Mouse (Mus musculus) hindbrain, postnatal 0 days (tissue): Measurements from ENCODE around the gene Rbms1. TPM values are rescaled to one million over a fixed set of nuclear protein-coding genes. Genes with fewer than 3 reads are reported as not detected.

Experiments used
- ATAC-seq: fragments of 200-750 bp; cut with Nextera tagmentation; 2 replicates; pipeline ENCODE4 v1.8.0; 2017; ENCODE audit warnings: mild to moderate bottlenecking, moderate TSS enrichment, moderate library complexity
- DNase-seq: peaks from one replicate; pipeline ENCODE4 v3.0.0-alpha.2; 2015; ENCODE audit warnings: low spot score
- H3K27ac ChIP-seq: fragments of 300-500 bp; sonication (generic); 2 replicates; pipeline ENCODE4 v1.5.1; 2014; ENCODE audit warnings: mild to moderate bottlenecking
- H3K27me3 ChIP-seq: fragments of 300-500 bp; sonication (generic); 2 replicates; pipeline ENCODE4 v1.6.1; 2014; ENCODE audit warnings: low read length, mixed read lengths; ENCODE audit not compliant: insufficient read depth
- H3K36me3 ChIP-seq: fragments of 300-500 bp; sonication (generic); 2 replicates; pipeline ENCODE4 v1.6.1; 2014; ENCODE audit warnings: low read length, mixed read lengths; ENCODE audit not compliant: insufficient read depth
- H3K4me1 ChIP-seq: fragments of 300-500 bp; sonication (generic); 2 replicates; pipeline ENCODE4 v1.6.1; 2014; ENCODE audit warnings: antibody characterized with exemption, low read length, mixed read lengths; ENCODE audit not compliant: insufficient read depth
- H3K4me2 ChIP-seq: fragments of 300-500 bp; sonication (generic); 2 replicates; pipeline ENCODE4 v1.6.1; 2014; ENCODE audit warnings: low read depth, mild to moderate bottlenecking, low read length, moderate library complexity, mixed read lengths
- H3K4me3 ChIP-seq: fragments of 300-500 bp; sonication (generic); 2 replicates; pipeline ENCODE4 v1.5.1; 2014; ENCODE audit warnings: low read length
- H3K9ac ChIP-seq: fragments of 300-500 bp; sonication (generic); replicated peaks from 2 replicates; pipeline ENCODE4 v1.6.1; 2014; ENCODE audit warnings: mild to moderate bottlenecking, low read length, moderate library complexity, mixed read lengths
- H3K9me3 ChIP-seq: fragments of 300-500 bp; sonication (generic); 2 replicates; pipeline ENCODE4 v1.6.1; 2016; ENCODE audit warnings: low read length, mixed read lengths
- CTCF ChIP-seq: IDR thresholded peaks from 2 replicates; pipeline ENCODE4 v1.5.1; 2016; ENCODE audit warnings: antibody characterized with exemption, control low read depth, low read depth
- WGBS: fragments of 180-500 bp; shearing (Covaris S2); extraction: QIAGEN DNeasy Blood & Tissue Kit; methylation state at CpG from one replicate; pipeline ENCODE4 v1.1.7; 2014; 5-methylcytosine and 5-hydroxymethylcytosine counted together
- polyA plus RNA-seq: library from polyadenylated mRNA; unstranded; fragments of >200 nt; fragmentation: Nextera tagmentation; extraction: Ambion mirVana; gene quantifications from 2 replicates; pipeline ENCODE4 v1.2.1, GENCODE M21; 2015
- total RNA-seq: library from RNA; depleted of rRNA; stranded (reverse); fragments of >200 nt; gene quantifications from 2 replicates; pipeline ENCODE4 v1.2.3, GENCODE M21; 2014

Gene Rbms1
- total and polyA plus RNA-seq, 2 experiments from 2014 or later: 66.2 to 69.7 TPM

DNA sequence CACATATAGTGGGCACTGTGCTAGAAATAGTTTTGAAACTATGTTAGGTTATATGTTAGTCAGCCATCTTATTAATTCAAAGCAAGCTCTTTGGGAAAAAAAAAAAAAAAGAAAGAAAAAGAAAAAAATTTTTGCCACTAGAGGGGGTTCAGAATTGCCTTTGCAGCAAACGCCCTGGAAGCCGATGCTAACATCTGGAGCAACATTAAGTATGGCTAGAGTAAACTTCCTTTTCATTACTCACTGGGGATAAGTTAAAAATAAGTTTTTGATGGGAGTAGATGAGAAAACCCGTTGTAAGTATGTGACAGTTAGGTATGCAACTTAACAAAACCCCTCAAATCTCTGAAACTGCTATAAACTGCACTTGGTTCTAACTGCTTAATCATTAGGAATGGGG lies 57.7 kb downstream of the Rbms1 start:
- H3K9ac ChIP-seq: no peak overlapping the region
- TF ChIP-seq CTCF: peak; percentile 60
- H3K4me2 ChIP-seq: no peak overlapping the region
- no peaks in the 10 kb centered on the region for H3K27me3 ChIP-seq
- 22% methylated on average over 3 of the region's 3 CpGs for WGBS
- H3K4me1 ChIP-seq: no peaks in the 10 kb centered on the region
- no peak overlapping the region for H3K27ac ChIP-seq
- ATAC-seq (no peak), DNase-seq (peak; percentile 70)
- H3K4me3 ChIP-seq: no peak overlapping the region
- H3K9me3 ChIP-seq: no peaks in the 10 kb centered on the region
- no peaks in the 10 kb centered on the region for H3K36me3 ChIP-seq

DNA sequence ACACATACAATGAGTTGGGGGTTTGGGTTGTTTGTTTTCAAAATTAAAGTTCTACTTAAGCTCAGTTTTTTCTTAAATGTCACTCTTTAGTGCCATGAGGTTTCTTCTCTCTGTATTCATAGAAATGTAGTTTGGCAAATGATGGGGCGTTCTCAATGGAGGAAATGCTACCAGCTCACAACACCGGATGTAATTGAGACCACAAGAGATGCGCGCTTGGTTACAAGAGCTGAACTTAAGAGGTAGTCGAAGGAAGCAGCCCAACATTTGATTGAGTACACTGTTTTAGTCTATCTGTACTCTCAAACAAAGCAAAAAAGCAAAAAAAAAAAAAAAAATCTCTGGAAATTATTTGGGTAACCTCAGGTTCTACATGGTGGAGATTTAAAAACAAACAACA lies 58.9 kb downstream of the Rbms1 start:
- Histone ChIP-seq H3K36me3 (no peaks in the 10 kb centered on the region), H3K9ac (no peak overlapping the region), H3K4me2 (no peak overlapping the region), H3K4me1 (no peaks in the 10 kb centered on the region), H3K4me3 (no peak overlapping the region), H3K27me3 (no peaks in the 10 kb centered on the region), H3K9me3 (no peaks in the 10 kb centered on the region), H3K27ac (no peak overlapping the region)
- no peak for DNase-seq
- 85% methylated on average over 5 of the region's 5 CpGs for WGBS
- no peak for TF ChIP-seq CTCF
- no peak for ATAC-seq

DNA sequence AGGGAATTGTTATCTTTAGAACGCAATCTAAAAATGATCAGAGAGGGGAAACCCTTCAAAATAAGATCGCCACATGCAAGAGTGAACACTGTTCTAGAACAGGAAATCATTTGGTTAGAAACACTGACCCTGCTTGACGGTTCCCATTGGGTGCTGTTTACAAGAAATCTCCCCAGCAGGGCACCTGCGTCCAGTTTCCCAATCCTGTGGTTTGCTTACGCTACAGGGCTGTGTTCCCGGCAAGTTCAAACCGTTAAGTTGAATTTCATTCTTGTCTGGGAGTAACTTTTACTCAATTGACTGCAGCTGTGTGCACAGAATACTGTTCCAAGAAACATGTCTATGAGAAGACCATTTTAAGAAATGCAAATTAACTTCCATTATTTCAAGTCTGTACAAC lies 59.5 kb downstream of the Rbms1 start:
- Histone ChIP-seq H3K4me2 (no peak overlapping the region), H3K36me3 (no peaks in the 10 kb centered on the region), H3K9ac (no peak overlapping the region), H3K27ac (no peak overlapping the region), H3K9me3 (no peaks in the 10 kb centered on the region), H3K27me3 (no peaks in the 10 kb centered on the region), H3K4me3 (no peak overlapping the region), H3K4me1 (no peaks in the 10 kb centered on the region)
- WGBS: 74% methylated on average over 7 of the region's 7 CpGs
- ATAC-seq: no peak
- DNase-seq: no peak
- TF ChIP-seq CTCF: no peak

DNA sequence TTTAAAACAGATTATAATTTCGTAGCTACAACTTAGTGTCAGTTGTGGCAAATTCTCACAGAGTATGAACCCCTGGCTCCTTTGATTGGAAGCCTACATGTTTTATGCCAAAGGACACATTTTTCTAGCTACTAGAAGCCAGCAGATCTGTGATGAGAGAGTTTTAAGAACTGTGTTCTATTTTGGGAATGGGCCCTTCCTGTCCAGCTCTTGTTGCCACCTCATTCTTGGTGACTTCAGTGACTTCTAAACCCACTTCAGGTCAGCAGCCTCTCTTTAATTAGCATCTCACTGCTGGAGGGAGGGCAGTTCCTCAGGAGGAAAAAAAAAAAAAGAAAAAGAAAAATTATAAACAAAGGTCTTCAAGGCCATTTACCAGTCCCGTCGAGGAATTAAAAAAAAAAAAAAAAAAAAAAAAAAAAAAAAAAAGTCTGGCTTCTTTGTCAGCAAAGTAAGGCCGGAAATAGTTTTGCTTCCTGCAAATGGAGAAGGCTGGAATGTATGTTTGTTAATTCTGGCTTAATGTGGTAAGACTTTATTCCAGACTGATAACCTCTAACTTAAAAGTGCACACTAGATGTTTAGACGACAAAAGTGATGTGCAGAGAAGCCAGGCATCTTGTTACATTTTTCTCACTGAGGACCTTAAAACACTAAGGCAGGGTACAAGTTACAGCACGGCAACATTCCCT lies 60.4 kb downstream of the Rbms1 start:
- H3K4me2 ChIP-seq: no peak overlapping the region
- no peaks in the 10 kb centered on the region for H3K36me3 ChIP-seq
- H3K4me1 ChIP-seq: no peaks in the 10 kb centered on the region
- no peaks in the 10 kb centered on the region for H3K27me3 ChIP-seq
- DNase-seq (no peak), ATAC-seq (no peak)
- H3K9me3 ChIP-seq: no peaks in the 10 kb centered on the region
- H3K4me3 ChIP-seq: no peak overlapping the region
- no peak for TF ChIP-seq CTCF
- H3K27ac ChIP-seq: no peak overlapping the region
- 74% methylated on average over 6 of the region's 6 CpGs for WGBS
- H3K9ac ChIP-seq: no peak overlapping the region

DNA sequence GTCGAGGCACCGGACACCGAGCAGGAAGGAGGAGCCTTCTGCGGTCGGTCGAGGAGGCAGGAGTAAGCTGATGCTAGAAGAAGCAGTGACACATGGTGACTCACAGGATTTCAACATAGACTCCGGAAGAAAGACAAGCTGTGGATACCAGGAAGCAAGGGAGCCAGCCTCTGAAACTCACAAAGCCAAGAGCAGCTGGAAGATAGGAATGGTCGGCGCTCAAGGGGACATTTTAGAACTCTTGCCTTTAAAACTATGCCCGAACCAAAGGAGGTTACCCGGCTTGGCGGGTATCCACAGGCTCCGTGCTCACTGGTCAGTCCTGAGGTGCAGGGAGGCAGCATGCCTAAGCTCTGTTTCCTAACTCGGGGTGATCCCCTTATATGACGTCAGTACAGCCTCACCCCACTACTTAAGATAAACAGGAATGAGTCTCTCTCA lies 61.5 kb downstream of the Rbms1 start:
- H3K9ac ChIP-seq: no peak overlapping the region
- WGBS: 85% methylated on average over 15 of the region's 15 CpGs
- H3K4me2 ChIP-seq: no peak overlapping the region
- no peaks in the 10 kb centered on the region for H3K36me3 ChIP-seq
- no peaks in the 10 kb centered on the region for H3K27me3 ChIP-seq
- TF ChIP-seq CTCF: no peak
- H3K9me3 ChIP-seq: no peaks in the 10 kb centered on the region
- H3K4me1 ChIP-seq: no peaks in the 10 kb centered on the region
- no peak overlapping the region for H3K27ac ChIP-seq
- H3K4me3 ChIP-seq: no peak overlapping the region
- ATAC-seq: no peak
- no peak for DNase-seq

DNA sequence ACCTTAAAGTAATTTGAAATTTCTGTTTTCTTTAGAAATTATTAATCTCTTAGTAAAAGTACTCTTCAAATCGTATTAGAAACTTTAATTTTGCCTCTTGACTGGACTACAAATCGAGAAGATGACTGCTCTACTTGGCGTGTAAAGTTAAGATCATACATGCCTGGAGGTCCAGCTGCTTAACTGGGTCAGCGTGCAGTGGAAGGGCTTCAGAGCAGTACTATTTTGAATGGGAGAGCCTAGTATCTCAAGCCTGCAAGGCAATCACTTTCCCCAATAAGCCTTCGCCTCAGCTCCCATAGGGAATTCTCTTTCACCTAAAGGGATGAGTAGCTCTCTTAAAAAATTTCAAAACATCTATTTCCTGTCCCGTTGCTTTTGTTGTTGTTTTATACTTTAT lies 62.0 kb downstream of the Rbms1 start:
- H3K36me3 ChIP-seq: no peaks in the 10 kb centered on the region
- no peak overlapping the region for H3K4me3 ChIP-seq
- 87% methylated on average over 6 of the region's 6 CpGs for WGBS
- no peak overlapping the region for H3K27ac ChIP-seq
- no peak for TF ChIP-seq CTCF
- H3K9ac ChIP-seq: no peak overlapping the region
- H3K9me3 ChIP-seq: no peaks in the 10 kb centered on the region
- no peaks in the 10 kb centered on the region for H3K27me3 ChIP-seq
- no peaks in the 10 kb centered on the region for H3K4me1 ChIP-seq
- ATAC-seq (no peak), DNase-seq (no peak)
- H3K4me2 ChIP-seq: no peak overlapping the region

DNA sequence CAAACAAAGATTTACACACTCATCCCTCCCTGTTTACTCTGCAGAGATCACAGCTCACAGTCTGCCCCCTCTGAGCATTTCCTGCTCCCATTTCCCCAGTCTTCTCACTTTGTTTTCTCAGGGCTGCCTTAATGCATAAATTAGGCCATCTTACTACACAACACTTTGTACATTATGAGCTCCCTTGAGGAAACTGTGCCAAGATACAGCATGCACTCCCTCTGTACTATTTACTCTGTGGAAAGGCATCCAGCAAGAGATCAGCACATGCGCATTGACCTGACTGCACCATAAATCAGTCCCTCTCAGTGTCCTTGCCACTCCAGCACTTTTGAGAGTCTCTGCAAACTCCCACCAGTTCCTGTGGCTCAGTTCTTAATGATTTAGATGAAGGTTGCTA lies 70.0 kb downstream of the Rbms1 start:
- no peaks in the 10 kb centered on the region for H3K9me3 ChIP-seq
- 83% methylated on average over 1 of the region's 1 CpGs for WGBS
- no peaks in the 10 kb centered on the region for H3K36me3 ChIP-seq
- ATAC-seq (no peak), DNase-seq (no peak)
- no peak overlapping the region for H3K9ac ChIP-seq
- no peak overlapping the region for H3K4me3 ChIP-seq
- peaks cover 4% of the 10 kb centered on the region; the same call in 1 of the 2 replicates for H3K4me1 ChIP-seq
- H3K4me2 ChIP-seq: no peak overlapping the region
- no peak for TF ChIP-seq CTCF
- no peaks in the 10 kb centered on the region for H3K27me3 ChIP-seq
- H3K27ac ChIP-seq: no peak overlapping the region
